Mouse (Mus musculus): ENCODE measurements around the gene Heatr5b. TPM values are rescaled to one million over a fixed set of nuclear protein-coding genes. Genes with fewer than 3 reads are reported as not detected.

Heatr5b gene
- polyA plus RNA-seq (2012; rRNA removed): 3.8 and 6.2 TPM in 2 replicates

GRCm38 (mm10) chr17:78834856-78835835 lies at the start of gene Heatr5b, which contains the start of gene Gpatch11:
TSS of gene Heatr5b (minus strand) at chr17:78835364.
TSS of gene Gpatch11 (plus strand) at chr17:78835567.

GRCm38 (mm10) chr17:78882401-78883112 lies 47.4 kb upstream of the Heatr5b start, which contains the start of gene Eif2ak2:
TSS of gene Eif2ak2 (minus strand) at chr17:78882573.

GRCm38 (mm10) chr17:78737096-78737495 lies 98.1 kb downstream of the Heatr5b start, which contains the start of gene Strn:
TSS of gene Strn (minus strand) at chr17:78737196.

Other genes with a start within 250 kb of the Heatr5b start
- gene Strn, start 98.2 kb downstream of the Heatr5b start, polyA plus RNA-seq (2012; rRNA removed): 1.1 and 2.3 TPM in 2 replicates
- 2.1 and 3.0 TPM in 2 replicates for gene Gpatch11, start 203 bp upstream of the Heatr5b start, polyA plus RNA-seq (2012; rRNA removed)
- gene Eif2ak2, start 47.2 kb upstream of the Heatr5b start, polyA plus RNA-seq (2012; rRNA removed): 0.16 and 0.60 TPM in 2 replicates
- not detected in 2 replicates for gene Sult6b1, start 71.6 kb upstream of the Heatr5b start, polyA plus RNA-seq (2012; rRNA removed)
- 1.4 and 1.8 TPM in 2 replicates for gene Cebpzos, start 81.1 kb upstream of the Heatr5b start, polyA plus RNA-seq (2012; rRNA removed)
- gene Cebpz, start 101.7 kb upstream of the Heatr5b start, polyA plus RNA-seq (2012; rRNA removed): 0.17 and 0.39 TPM in 2 replicates
- gene Ndufaf7, start 101.8 kb upstream of the Heatr5b start, polyA plus RNA-seq (2012; rRNA removed): 1.6 and 1.8 TPM in 2 replicates
- 0.43 and 1.1 TPM in 2 replicates for gene Prkd3, start 185.5 kb upstream of the Heatr5b start, polyA plus RNA-seq (2012; rRNA removed)
- gene Qpct, start 216.5 kb upstream of the Heatr5b start, polyA plus RNA-seq (2012; rRNA removed): 0.90 and 1.8 TPM in 2 replicates

Data from stomach, adult 2 months (tissue).